ENCODE assay signal across 14 mouse cellular contexts in the genomic region with DNA sequence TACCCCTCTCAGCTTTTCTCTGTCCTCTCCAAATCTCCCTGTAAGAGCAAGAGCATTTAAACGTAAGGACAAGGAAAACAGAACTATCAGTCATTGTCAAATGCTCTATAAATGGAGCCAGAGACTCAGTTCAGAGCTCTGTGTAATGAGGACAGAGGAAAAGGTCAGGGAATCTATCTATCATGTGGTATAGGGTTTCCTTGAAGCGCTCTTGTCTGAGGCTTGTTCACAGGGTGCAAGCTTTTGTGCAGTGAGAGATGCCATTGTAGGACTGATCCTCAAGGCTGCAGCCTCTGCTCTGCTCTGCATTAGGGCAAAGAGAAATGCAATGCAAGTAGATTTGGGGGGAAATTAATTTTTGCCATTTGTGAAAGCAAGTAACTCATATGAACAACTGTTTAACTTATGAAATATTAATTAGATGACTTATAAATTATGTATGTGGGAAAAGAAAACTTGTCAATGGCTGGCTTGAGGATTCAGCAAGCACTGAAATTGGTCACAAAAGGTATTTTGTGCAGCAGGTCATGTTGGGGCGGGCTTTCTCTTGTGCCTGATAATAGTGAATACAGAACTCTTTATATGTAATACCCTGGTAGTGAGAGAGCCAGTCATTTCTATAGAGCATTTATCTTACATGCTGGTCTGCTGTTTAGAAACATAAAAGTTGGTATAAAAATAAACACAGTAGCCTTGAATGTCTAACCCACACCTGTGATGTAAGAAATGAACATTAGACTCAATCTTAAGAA.
DNase-seq lines count a peak whose midpoint lies in the region; ATAC-seq lines count a peak whose summit lies in the region.
"Had no signal": no experiment of that assay in that cellular context is flagged by ENCODE, and none has a peak within 500 bp of the region (broad histone marks: within the 10 kb centered on the region; RNA-seq: fewer than 3 reads in every experiment).

No protein-coding gene starts in this region.

- H3K9me3 ChIP-seq in hindbrain, embryonic 12.5 days (replicated peaks): no peaks in the 10 kb centered on the region
- no peaks in the 10 kb centered on the region for H3K9me3 ChIP-seq in midbrain, embryonic 14.5 days (ENCODE audit: control insufficient read depth, low read length)
- H3K9me3 ChIP-seq: limb, embryonic 10.5 days; liver, embryonic 15.5 days had no signal

- H3K36me3 ChIP-seq in hindbrain, embryonic 12.5 days: no peaks in the 10 kb centered on the region
- no peaks in the 10 kb centered on the region for H3K36me3 ChIP-seq in midbrain, embryonic 14.5 days (ENCODE audit: control insufficient read depth, insufficient read depth, low read length)
- H3K36me3 ChIP-seq: limb, embryonic 10.5 days; liver, embryonic 15.5 days had no signal

- no peaks in the 10 kb centered on the region for H3K27me3 ChIP-seq in hindbrain, embryonic 12.5 days
- H3K27me3 ChIP-seq in midbrain, embryonic 14.5 days (ENCODE audit: control insufficient read depth, insufficient read depth, low read length): no peaks in the 10 kb centered on the region
- H3K27me3 ChIP-seq: liver, embryonic 15.5 days had no signal

- H3K4me3 ChIP-seq in hindbrain, embryonic 12.5 days: no peak overlapping the region
- H3K4me3 ChIP-seq in midbrain, embryonic 14.5 days (replicated peaks; ENCODE audit: low read depth, low read length): no peak overlapping the region
- H3K4me3 ChIP-seq: gastrocnemius, adult 2 months; limb, embryonic 10.5 days; liver, embryonic 15.5 days had no signal

- H3K9ac ChIP-seq in hindbrain, embryonic 12.5 days: no peak overlapping the region
- H3K9ac ChIP-seq in midbrain, embryonic 14.5 days (replicated peaks; ENCODE audit: low read length): no peak overlapping the region
- H3K9ac ChIP-seq: liver, embryonic 15.5 days had no signal

- WGBS in hindbrain, embryonic 12.5 days: 12% methylated on average over 3 of the region's 3 CpGs
- WGBS in midbrain, embryonic 14.5 days: 14% methylated on average over 3 of the region's 3 CpGs

- ATAC-seq in hindbrain, embryonic 12.5 days (ENCODE audit: low FRiP score): peak; percentile 88
- ATAC-seq in midbrain, embryonic 14.5 days (ENCODE audit: low FRiP score, low TSS enrichment): peak; percentile 57; the same call in 1 of the 2 replicates

- peak overlapping the region; percentile 41 for H3K27ac ChIP-seq in hindbrain, embryonic 12.5 days
- H3K27ac ChIP-seq in midbrain, embryonic 14.5 days (replicated peaks; ENCODE audit: low read depth, low read length): no peak overlapping the region
- H3K27ac ChIP-seq: gastrocnemius, adult 2 months; limb, embryonic 10.5 days; liver, embryonic 15.5 days; macrophage had no signal

- no peak overlapping the region for H3K4me2 ChIP-seq in hindbrain, embryonic 12.5 days (replicated peaks)
- no peak overlapping the region for H3K4me2 ChIP-seq in midbrain, embryonic 14.5 days (ENCODE audit: low read length)
- H3K4me2 ChIP-seq: liver, embryonic 15.5 days had no signal

- intact Hi-C loops in left cerebral cortex, postnatal 36 days (cut with DNase I): no loop called here
- intact Hi-C loops in heart, postnatal 10 days (cut with DNase I): loop anchor here (5.0 kb wide), 1 partner anchor 61 kb away; no protein-coding TSS in a partner anchor

- H3K4me1 ChIP-seq in hindbrain, embryonic 12.5 days: peaks cover 13% of the 10 kb centered on the region; the same call in 1 of the 2 replicates
- H3K4me1 ChIP-seq in midbrain, embryonic 14.5 days (ENCODE audit: control insufficient read depth, insufficient read depth, low read length): peaks cover 11% of the 10 kb centered on the region; the same call in 1 of the 2 replicates
- H3K4me1 ChIP-seq: liver, embryonic 15.5 days had no signal

- peak; percentile 35 for DNase-seq in adrenal gland, adult 8-10 months
- DNase-seq in adrenal gland, postnatal 4 days (ENCODE audit: low spot score in 2 of 2): no peak
- DNase-seq in adrenal gland, postnatal 36 days: peak; percentile 15 to 34
- DNase-seq in midbrain, embryonic 14.5 days: peak; percentile 50
- no peak for DNase-seq in left cerebral cortex, postnatal 36 days (ENCODE audit: low spot score in 2 of 2)
- DNase-seq in layer of hippocampus, adult 18-20 months (ENCODE audit: low spot score in 2 of 2): no peak
- DNase-seq in heart, postnatal 10 days: no peak
- DNase-seq: gastrocnemius, adult 2 months; kidney, adult 18-20 months; thymus, postnatal 14 days had no signal

Comparison
In these comparisons a context has a peak if more than half of its experiments do, and no peak if none do; other contexts are left out.
1. DNase-seq: peak in adrenal gland, adult 8-10 months (single experiment), adrenal gland, postnatal 36 days (2 of 2) and midbrain, embryonic 14.5 days (single experiment); none in adrenal gland, postnatal 4 days (0 of 2), left cerebral cortex, postnatal 36 days (0 of 2), layer of hippocampus, adult 18-20 months (0 of 2) and heart, postnatal 10 days (0 of 2).